Mouse (Mus musculus) C2C12 (cell line): ENCODE data around the gene Clmp.

Source experiments
- CTCF ChIP-seq: IDR thresholded peaks from one replicate; pipeline ENCODE4 v1.5.1; 2011; ENCODE audit not compliant: control insufficient read depth, insufficient read depth, insufficient read length
- FOSL1 ChIP-seq: IDR thresholded peaks from one replicate; pipeline ENCODE4 v1.8.0; 2011; ENCODE audit warnings: mild to moderate bottlenecking, low read length; ENCODE audit not compliant: poor library complexity, insufficient read depth, severe bottlenecking
- MYOD1 ChIP-seq: IDR thresholded peaks from one replicate; pipeline ENCODE4 v1.6.1; 2011; ENCODE audit warnings: low read depth; ENCODE audit not compliant: control insufficient read depth, insufficient read length
- USF1 ChIP-seq: IDR thresholded peaks from one replicate; pipeline ENCODE4 v1.6.1; 2011; ENCODE audit warnings: low read depth, mild to moderate bottlenecking, control low read depth, moderate library complexity

DNA sequence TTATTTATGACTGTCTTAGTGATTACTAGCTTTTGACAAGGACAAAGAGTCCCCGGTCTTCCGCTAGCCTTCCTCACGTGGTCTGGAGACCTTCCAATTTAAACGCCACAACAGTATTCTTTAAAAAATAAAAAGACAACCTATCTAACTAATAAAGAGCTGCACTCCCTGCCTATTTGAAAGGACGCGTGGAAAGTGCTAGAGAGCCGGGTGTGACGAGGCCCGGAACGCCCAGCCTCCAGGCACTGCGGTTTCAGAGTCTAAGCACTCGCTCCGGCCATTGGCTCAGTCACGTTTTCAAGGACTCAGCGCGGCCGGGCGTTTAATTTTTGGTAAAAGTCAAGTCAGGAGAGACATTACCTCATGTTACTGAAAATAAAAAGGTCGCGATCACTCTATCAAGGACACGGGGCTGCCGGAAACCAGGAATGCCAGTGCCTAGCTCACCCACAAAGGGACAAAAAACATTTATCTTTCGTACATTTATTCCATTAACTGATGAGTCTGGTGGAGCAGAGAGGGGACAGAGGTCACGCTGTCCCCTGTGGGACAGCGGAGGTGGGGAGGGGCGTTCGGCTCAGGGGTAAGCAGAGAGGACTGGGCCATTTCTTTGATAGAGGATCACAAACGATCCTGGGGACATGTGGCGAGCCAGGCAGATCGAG, 114.2 kb downstream of the Clmp start:
- TF ChIP-seq CTCF (no peak), MYOD1 (no peak), USF1 (peak; percentile 90), FOSL1 (no peak)
